Mouse (Mus musculus) midbrain, embryonic 16.5 days (tissue): Measurements from ENCODE around the gene Sv2a. TPM values are rescaled to one million over a fixed set of nuclear protein-coding genes. Genes with fewer than 3 reads are reported as not detected.
"Not testable (repeated sequence)": the region's sequence is repeated elsewhere in the genome, so short reads cannot be mapped to it uniquely, and the experiment has no call there.

Experiments used
- ATAC-seq: fragments of 200-750 bp; cut with Nextera tagmentation; 2 replicates; pipeline ENCODE4 v1.8.0; 2017; ENCODE audit warnings: moderate TSS enrichment
- H3K27ac ChIP-seq: fragments of 300-500 bp; sonication (generic); 2 replicates; pipeline ENCODE4 v1.5.1; 2014; ENCODE audit warnings: mild to moderate bottlenecking, low read length, mixed read lengths
- H3K27me3 ChIP-seq: fragments of 300-500 bp; sonication (generic); 2 replicates; pipeline ENCODE4 v1.6.1; 2014; ENCODE audit warnings: low read depth, low read length, mixed read lengths; ENCODE audit not compliant: control insufficient read depth, insufficient read depth
- H3K36me3 ChIP-seq: fragments of 300-500 bp; sonication (generic); 2 replicates; pipeline ENCODE4 v1.6.1; 2014; ENCODE audit warnings: mild to moderate bottlenecking, low read length, moderate library complexity, mixed read lengths; ENCODE audit not compliant: control insufficient read depth, insufficient read depth
- H3K4me1 ChIP-seq: fragments of 300-500 bp; sonication (generic); 2 replicates; pipeline ENCODE4 v1.6.1; 2014; ENCODE audit warnings: mild to moderate bottlenecking, low read length, mixed read lengths; ENCODE audit not compliant: control insufficient read depth, insufficient read depth
- H3K4me2 ChIP-seq: fragments of 300-500 bp; sonication (generic); 2 replicates; pipeline ENCODE4 v1.6.1; 2014; ENCODE audit warnings: mild to moderate bottlenecking, low read length, mixed read lengths
- H3K4me3 ChIP-seq: fragments of 300-500 bp; sonication (generic); 2 replicates; pipeline ENCODE4 v1.5.1; 2014; ENCODE audit warnings: low read depth, mild to moderate bottlenecking, low read length, moderate library complexity, mixed read lengths
- H3K9ac ChIP-seq: fragments of 300-500 bp; sonication (generic); 2 replicates; pipeline ENCODE4 v1.6.1; 2014; ENCODE audit warnings: low read depth, low read length, mixed read lengths
- H3K9me3 ChIP-seq: fragments of 300-500 bp; sonication (generic); replicated peaks from 2 replicates; pipeline ENCODE4 v1.6.1; 2014; ENCODE audit warnings: mild to moderate bottlenecking, low read length, mixed read lengths; ENCODE audit not compliant: control insufficient read depth, poor library complexity, severe bottlenecking
- whole genome bisulfite sequencing: fragments of 180-500 bp; shearing (Covaris S2); extraction: QIAGEN DNeasy Blood & Tissue Kit; methylation state at CpG from one replicate; pipeline ENCODE4 v1.1.7; 2014; 5-methylcytosine and 5-hydroxymethylcytosine counted together
- polyA plus RNA-seq: library from polyadenylated mRNA; unstranded; fragments of >200 nt; fragmentation: Nextera tagmentation; extraction: Ambion mirVana; gene quantifications from 2 replicates; pipeline ENCODE4 v1.2.1, GENCODE M21; 2015

Sv2a gene
- polyA plus RNA-seq, 1 experiment from 2014 or later = 137 TPM

GRCm38 (mm10) chr3:96171583-96172196, 9.3 kb upstream of the Sv2a start:
- Histone ChIP-seq H3K9me3 (no peaks in the 10 kb centered on the region), H3K4me3 (peak overlapping the region; percentile 64), H3K4me1 (peaks cover 31% of the 10 kb centered on the region), H3K36me3 (peaks cover 12% of the 10 kb centered on the region; the same call in 1 of the 2 replicates), H3K9ac (peak overlapping the region; percentile 79), H3K4me2 (peak overlapping the region; percentile 73), H3K27me3 (no peaks in the 10 kb centered on the region), H3K27ac (peak overlapping the region; percentile 99)
- 19% methylated on average over 18 of the region's 18 CpGs for WGBS
- ATAC-seq = no peak; the same call in 1 of the 2 replicates

- H3K4me1 ChIP-seq = peaks cover 31% of the 10 kb centered on the region
- ATAC-seq = peak; percentile 94
- peak within 1 kb of the TSS; percentile 94 for H3K4me2 ChIP-seq
- H3K4me3 ChIP-seq = peak within 1 kb of the TSS; percentile 64
- no peaks in the 10 kb centered on the region for H3K27me3 ChIP-seq
- H3K36me3 ChIP-seq = peaks cover 14% of the 10 kb centered on the region
- no peaks in the 10 kb centered on the region for H3K9me3 ChIP-seq
- WGBS = under 1% methylated on average over 56 of the region's 58 CpGs
- peak within 1 kb of the TSS; percentile 99 for H3K27ac ChIP-seq
- peak within 1 kb of the TSS; percentile 79 for H3K9ac ChIP-seq
These were observed 8.5 kb upstream of the Sv2a start, which contains the start of gene Sf3b4 for GRCm38 (mm10) chr3:96172197-96173178. TSS of gene Sf3b4 (plus strand) at chr3:96172332.

- ATAC-seq = no peak
- Histone ChIP-seq H3K4me3 (peak overlapping the region; percentile 64), H3K27me3 (no peaks in the 10 kb centered on the region), H3K9ac (peak overlapping the region; percentile 78), H3K4me2 (peak overlapping the region; percentile 94), H3K9me3 (no peaks in the 10 kb centered on the region), H3K36me3 (peaks cover 19% of the 10 kb centered on the region), H3K27ac (no peak overlapping the region), H3K4me1 (peaks cover 31% of the 10 kb centered on the region)
- 37% methylated on average over 7 of the region's 7 CpGs for WGBS
These were observed 7.8 kb upstream of the Sv2a start for GRCm38 (mm10) chr3:96173185-96173584.

- ATAC-seq, H3K4me3 ChIP-seq, H3K4me2 ChIP-seq, H3K9me3 ChIP-seq, H3K27me3 ChIP-seq, H3K27ac ChIP-seq, H3K9ac ChIP-seq: not testable (repeated sequence)
- H3K4me1 ChIP-seq = peaks cover 31% of the 10 kb centered on the region
- peaks cover 23% of the 10 kb centered on the region for H3K36me3 ChIP-seq
- WGBS = 91% methylated on average over 3 of the region's 4 CpGs
These were observed 6.9 kb upstream of the Sv2a start for GRCm38 (mm10) chr3:96174042-96174441.

- 94% methylated on average over 6 of the region's 6 CpGs for WGBS
- Histone ChIP-seq H3K4me1 (peaks cover 35% of the 10 kb centered on the region), H3K4me2 (no peak overlapping the region), H3K27me3 (no peaks in the 10 kb centered on the region), H3K9ac (no peak overlapping the region), H3K36me3 (peaks cover 23% of the 10 kb centered on the region), H3K4me3 (no peak overlapping the region), H3K9me3 (no peaks in the 10 kb centered on the region), H3K27ac (no peak overlapping the region)
- no peak for ATAC-seq
These were observed 5.7 kb upstream of the Sv2a start for GRCm38 (mm10) chr3:96175251-96175650.

- H3K4me3 ChIP-seq = no peak overlapping the region
- WGBS = 97% methylated on average over 4 of the region's 4 CpGs
- H3K9ac ChIP-seq = no peak overlapping the region
- H3K9me3 ChIP-seq = no peaks in the 10 kb centered on the region
- peaks cover 38% of the 10 kb centered on the region for H3K4me1 ChIP-seq
- no peak for ATAC-seq
- H3K27me3 ChIP-seq = no peaks in the 10 kb centered on the region
- H3K27ac ChIP-seq = no peak overlapping the region
- H3K4me2 ChIP-seq = no peak overlapping the region
- H3K36me3 ChIP-seq = peaks cover 23% of the 10 kb centered on the region
These were observed 2.5 kb upstream of the Sv2a start for GRCm38 (mm10) chr3:96178427-96178826.

- Histone ChIP-seq H3K36me3 (peaks cover 22% of the 10 kb centered on the region), H3K4me3 (no peak overlapping the region), H3K4me2 (no peak overlapping the region), H3K27me3 (no peaks in the 10 kb centered on the region), H3K4me1 (peaks cover 36% of the 10 kb centered on the region), H3K9me3 (no peaks in the 10 kb centered on the region), H3K9ac (no peak overlapping the region), H3K27ac (no peak overlapping the region)
- 90% methylated on average over 2 of the region's 2 CpGs for WGBS
- ATAC-seq = no peak
These were observed 2.0 kb upstream of the Sv2a start for GRCm38 (mm10) chr3:96178902-96179301.

GRCm38 (mm10) chr3:96179531-96179930, 1.4 kb upstream of the Sv2a start:
- Histone ChIP-seq H3K9me3 (no peaks in the 10 kb centered on the region), H3K36me3 (peaks cover 20% of the 10 kb centered on the region), H3K27ac (no peak overlapping the region), H3K27me3 (no peaks in the 10 kb centered on the region), H3K4me2 (no peak overlapping the region), H3K9ac (no peak overlapping the region), H3K4me3 (no peak overlapping the region), H3K4me1 (peaks cover 31% of the 10 kb centered on the region)
- WGBS = 52% methylated on average over 4 of the region's 4 CpGs
- no peak for ATAC-seq
